Mouse (Mus musculus) regulatory T cell (primary cell): ENCODE data around the gene Atxn2l.
"Not testable (repeated sequence)": the region's sequence is repeated elsewhere in the genome, so short reads cannot be mapped to it uniquely, and the experiment has no call there.

ENCODE experiments used
- in situ Hi-C: fragments of 300-600 bp; cut with MboI, MseI; formaldehyde crosslinking; loops from one replicate; pipeline ENCODE4 v1.15.1; 2025; ENCODE audit warnings: high pct_unique_total_duplicates

Atxn2l gene

GRCm38 (mm10) chr7:126491973-126492372, 11.3 kb downstream of the Atxn2l start:
- in situ Hi-C loops = no loop called here

DNA sequence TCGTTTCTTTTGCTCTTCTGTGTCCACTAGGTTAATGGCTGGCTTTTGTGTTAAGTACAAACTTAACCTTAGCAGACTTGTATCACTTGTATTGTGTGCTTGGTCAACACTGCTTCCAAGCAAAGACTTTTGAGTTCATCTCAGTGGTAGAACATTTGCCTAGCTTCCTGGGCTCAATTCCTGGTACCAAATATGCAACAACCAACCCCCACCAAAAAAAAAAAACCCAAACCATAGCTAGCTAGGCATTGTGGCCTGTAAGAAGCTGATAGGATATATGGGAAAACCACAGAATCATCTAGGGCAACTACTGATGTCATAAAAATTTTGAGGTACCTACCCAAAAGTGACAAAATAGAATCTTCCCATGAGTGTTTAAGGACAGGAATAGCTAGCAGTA, 12.2 kb downstream of the Atxn2l start:
- in situ Hi-C loops = no loop called here

DNA sequence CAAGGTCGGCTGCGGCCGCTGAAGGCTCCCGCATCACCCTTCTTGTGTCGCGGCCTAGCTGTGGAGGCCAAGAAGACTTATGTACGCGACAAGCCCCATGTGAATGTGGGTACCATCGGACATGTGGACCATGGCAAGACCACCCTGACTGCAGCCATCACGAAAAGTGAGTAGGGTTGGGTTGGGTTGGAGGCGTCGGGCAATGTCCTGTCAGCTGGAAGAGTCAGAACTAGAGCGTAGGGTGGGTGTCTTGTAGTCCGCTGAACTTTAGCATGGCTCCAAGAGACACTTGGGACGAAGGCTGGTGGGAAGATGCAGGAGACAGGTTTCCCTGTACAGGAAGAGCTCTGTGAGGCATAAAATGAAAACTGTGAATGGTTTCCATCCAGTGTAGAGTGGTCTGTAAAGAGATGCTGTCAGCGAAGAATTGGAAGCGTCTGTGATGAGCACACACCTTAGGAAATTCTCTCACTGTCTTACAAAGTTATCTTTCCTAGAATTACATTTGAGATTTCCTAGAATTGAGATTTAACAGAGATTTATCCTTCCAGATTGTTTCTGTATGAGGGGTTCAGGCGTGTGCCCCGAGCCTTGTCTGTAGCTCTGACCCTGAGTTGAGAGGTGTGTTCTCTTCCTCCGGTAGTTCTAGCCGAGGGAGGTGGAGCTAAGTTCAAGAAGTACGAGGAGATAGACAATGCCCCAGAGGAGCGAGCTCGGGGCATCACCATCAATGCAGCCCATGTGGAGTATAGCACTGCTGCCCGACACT, 15.4 kb downstream of the Atxn2l start:
- in situ Hi-C loops = not testable (repeated sequence)

DNA sequence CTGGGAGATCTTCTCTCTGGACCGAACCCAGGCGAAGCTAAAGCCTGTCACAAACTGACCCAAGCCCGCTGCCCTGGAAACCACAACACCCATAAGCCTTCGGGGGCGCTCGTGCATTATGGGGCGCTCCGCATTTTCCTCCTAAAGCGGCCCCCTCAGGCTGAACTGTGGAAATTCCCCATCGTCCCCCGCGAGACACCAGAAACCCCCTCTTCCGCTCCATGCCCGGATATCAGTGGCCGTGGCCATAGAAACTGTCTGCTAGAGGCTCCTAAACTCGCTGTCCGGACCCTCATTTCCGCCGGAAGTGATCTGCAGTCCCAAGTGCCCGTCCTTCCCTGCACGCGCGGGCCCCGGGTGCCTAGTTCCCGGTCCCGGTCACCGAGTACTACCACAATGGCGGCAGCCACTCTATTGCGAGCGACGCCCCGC, 16.2 kb downstream of the Atxn2l start, which contains the start of gene Tufm:
Gene Tufm (plus strand): TSS at position 310 of the 432 bp plus-strand sequence.
- in situ Hi-C loops = no loop called here

DNA sequence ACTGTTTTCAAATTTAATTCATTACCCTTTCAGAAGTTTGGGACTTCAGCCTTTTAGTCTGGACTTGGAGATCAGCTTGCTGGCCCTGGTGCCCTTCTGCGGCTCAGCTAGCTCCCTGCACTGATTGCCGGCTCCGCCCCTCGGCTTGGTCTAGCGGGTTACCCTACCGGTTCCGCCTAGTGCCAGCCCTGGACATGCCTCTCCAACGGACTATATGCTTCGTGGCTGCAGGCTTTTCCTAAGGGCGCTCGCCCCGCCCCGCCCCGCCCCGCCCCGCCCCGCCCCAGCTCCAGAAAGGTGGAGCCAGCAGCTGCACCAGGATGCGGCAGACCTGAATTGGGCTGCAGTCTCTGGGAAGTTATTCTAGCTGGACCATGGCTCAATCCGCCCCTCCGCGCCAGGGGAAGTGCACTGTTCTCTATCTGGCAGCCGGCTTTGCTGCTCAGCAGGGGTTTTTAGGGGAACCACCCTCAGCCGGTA, 20.8 kb downstream of the Atxn2l start:
- in situ Hi-C loops = no loop called here

GRCm38 (mm10) chr7:126481699-126482098, 21.5 kb downstream of the Atxn2l start:
- in situ Hi-C loops = no loop called here

DNA sequence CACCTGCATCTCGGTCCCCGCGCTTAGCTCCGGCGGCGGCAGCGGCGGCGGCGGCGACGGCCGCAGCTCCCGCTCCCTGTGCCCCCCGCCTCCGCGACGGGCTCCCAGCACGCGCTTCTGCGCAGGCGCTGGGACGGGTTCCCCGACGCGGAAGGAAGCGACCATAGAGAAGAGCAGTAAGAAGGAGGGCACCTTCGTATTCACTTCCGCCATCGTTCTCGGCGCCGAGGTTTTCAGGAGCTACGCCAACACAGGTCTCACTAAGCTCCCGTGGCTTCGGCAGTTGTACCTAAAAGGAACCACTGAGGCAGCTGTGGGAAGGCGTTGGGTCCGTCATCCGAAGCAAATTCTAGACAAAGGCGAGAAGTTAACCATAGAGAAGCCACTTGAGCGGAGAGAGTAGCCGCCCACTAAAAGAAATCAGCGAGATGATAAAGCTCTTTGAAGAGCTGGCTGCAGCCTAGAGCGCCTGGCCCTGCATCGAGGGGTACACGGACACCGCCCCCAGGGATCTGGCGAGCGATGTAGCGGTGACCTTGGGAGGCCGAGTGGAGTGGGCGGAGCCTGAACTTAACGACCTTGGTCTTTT, 28.1 kb downstream of the Atxn2l start, which contains the start of gene Sh2b1:
Gene Sh2b1 (minus strand): TSS at position 432 of the 589 bp plus-strand sequence.
- in situ Hi-C loops = loop anchor here (5.0 kb wide), 1 partner anchor 78 kb away; the partner anchor contains the start of gene Nfatc2ip

GRCm38 (mm10) chr7:126474486-126474955, 28.7 kb downstream of the Atxn2l start:
- in situ Hi-C loops = loop anchor here (5.0 kb wide), 1 partner anchor 77 kb away; the partner anchor contains the start of gene Nfatc2ip

GRCm38 (mm10) chr7:126473470-126474086, 29.7 kb downstream of the Atxn2l start:
- in situ Hi-C loops = loop anchor here (5.0 kb wide), 1 partner anchor 76 kb away; the partner anchor contains the start of gene Nfatc2ip

DNA sequence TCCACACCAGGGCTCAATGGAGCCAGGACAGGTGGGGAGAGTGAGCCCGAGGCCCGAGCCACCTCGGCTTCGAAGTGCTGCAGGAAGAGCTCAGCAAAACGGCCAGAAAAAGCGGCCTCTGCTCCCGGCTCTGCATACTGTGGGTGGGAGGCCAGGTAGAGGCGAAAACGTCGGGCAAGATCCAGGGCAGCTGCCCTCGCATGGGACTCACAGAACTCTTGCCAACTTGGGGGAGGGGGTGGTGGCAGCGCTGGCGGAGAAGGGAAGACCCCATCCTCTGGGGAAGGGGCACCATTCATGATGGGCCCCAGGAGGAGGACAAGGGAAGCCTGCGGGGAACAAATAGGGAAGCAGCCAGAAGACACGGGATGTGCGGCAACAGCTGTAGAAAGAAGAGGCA, 30.5 kb downstream of the Atxn2l start:
- in situ Hi-C loops = loop anchor here (5.0 kb wide), 1 partner anchor 75 kb away; the partner anchor contains the start of gene Nfatc2ip

DNA sequence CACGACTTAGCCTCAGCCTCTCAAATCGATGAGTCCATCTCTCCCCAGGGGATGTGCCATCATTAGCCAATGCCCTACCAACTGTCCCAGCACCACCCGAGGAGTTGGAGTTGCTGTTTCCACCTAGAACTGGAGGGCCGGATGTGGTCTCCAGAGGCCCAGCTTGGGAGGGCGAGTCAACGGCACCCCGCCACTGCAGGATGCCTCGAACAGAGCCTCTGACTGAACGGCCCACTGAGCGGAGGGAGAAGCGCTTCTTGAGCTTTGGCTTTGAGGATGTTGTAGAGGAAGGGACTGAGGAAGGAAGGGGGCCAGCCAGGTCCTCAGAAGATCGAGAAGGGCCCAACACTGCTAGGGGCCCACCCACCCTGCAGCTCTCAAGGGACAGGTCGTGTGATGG, 30.9 kb downstream of the Atxn2l start:
- in situ Hi-C loops = loop anchor here (5.0 kb wide), 1 partner anchor 75 kb away; the partner anchor contains the start of gene Nfatc2ip

DNA sequence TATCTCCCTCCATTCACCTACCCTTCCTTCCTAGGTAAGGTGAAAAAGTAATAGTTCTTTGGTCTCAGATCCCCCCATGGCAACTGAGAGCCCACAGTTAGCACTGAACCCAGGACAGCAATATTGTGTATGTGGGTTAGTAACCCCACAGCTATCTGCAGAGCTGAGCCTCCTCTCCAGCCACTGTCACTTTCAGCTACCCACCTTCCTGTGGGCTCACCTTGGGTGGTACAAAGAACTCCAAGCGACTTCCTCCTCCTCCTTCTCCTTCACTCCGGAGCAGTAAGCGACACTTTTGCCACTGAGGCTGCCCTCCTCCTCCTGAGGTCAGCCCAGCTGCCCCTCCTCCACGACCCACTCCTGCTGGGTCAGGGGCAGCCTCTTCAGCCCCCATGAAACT, 31.4 kb downstream of the Atxn2l start:
- in situ Hi-C loops = loop anchor here (5.0 kb wide), 1 partner anchor 75 kb away; the partner anchor contains the start of gene Nfatc2ip

DNA sequence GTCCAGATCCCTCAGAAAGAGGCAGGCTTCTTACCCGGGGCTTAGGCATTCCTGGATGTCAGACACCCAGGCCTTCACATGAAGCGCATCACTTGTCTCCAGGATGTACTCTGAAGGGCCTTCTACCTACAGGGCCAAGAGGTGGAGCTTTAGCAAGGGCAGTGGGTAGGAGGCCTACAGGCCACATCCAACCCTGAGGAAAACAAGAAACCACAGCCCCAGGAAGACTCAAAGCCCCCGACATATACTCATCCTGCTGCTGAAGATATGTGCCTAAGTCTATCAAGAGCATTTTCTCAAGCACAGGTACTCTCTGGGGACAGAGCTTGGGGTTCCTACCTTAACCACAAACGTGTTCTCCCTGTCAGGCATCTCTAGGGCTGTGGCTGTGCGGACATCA, 31.9 kb downstream of the Atxn2l start:
- in situ Hi-C loops = loop anchor here (5.0 kb wide), 1 partner anchor 74 kb away; the partner anchor contains the start of gene Nfatc2ip

- in situ Hi-C loops = loop anchor here (5.0 kb wide), 1 partner anchor 73 kb away; the partner anchor contains the start of gene Nfatc2ip
These were observed 33.2 kb downstream of the Atxn2l start for GRCm38 (mm10) chr7:126470077-126470476.

DNA sequence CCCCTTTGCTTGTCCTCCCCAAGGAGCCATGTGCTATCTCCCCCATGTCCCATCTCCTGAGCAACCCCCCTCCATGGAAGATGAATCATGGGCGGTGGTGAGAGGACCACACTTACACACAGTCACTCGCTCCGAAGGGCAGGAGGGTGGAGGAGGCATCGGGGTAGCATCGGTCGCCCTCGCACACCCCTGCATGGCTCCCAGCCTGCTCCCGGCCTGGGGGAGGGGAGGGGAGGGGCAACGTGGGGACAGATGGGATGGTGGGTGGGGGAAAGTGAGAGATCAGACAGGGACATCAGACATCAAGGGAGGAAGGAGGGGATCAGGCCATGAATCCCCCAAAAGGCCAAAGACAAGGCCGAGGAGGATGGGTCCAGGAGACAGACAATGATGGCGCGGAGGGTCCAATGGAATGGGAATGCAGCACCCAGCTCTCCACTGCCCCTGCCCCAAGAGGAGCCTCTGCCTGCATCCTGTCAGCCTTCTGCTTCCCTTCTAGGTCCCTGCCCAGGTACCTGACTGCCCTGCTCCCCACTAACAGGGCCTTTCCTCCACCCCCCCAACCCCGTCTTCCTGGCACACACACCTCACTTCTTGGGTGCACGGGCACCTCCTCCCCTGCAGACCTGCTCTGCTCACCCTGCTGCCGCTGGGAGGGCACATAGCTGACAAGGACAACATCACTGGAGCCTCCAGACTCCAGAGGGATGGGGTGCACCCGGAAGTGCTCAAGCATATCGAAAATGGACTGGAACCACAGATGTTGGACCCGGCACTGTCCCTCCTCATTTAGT, 35.2 kb downstream of the Atxn2l start:
- in situ Hi-C loops = no loop called here

DNA sequence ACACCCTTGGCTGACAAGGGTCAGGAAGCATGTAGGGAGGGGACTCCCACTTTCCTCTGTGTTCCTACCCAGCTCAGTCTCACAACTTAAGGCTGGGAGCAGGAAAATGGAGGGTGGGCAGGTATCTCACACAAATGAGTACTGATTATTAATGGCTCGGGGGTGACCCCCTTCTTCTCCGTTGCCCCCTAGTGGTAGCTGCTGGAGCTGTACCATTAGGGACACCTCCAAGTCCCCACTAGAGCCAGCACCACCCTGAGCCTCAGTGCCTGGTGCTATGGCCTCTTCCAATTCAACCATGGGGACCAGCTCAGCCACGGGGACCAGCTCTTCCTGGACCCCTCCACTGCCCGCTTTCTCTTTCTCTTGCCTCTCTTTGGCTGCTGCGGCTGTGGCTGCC, 36.0 kb downstream of the Atxn2l start:
- in situ Hi-C loops = no loop called here

- in situ Hi-C loops = no loop called here
These were observed 36.5 kb downstream of the Atxn2l start for GRCm38 (mm10) chr7:126466707-126467106.

GRCm38 (mm10) chr7:126466116-126466515, 37.1 kb downstream of the Atxn2l start:
- in situ Hi-C loops = no loop called here

GRCm38 (mm10) chr7:126465246-126466030, 37.8 kb downstream of the Atxn2l start:
- in situ Hi-C loops = no loop called here

DNA sequence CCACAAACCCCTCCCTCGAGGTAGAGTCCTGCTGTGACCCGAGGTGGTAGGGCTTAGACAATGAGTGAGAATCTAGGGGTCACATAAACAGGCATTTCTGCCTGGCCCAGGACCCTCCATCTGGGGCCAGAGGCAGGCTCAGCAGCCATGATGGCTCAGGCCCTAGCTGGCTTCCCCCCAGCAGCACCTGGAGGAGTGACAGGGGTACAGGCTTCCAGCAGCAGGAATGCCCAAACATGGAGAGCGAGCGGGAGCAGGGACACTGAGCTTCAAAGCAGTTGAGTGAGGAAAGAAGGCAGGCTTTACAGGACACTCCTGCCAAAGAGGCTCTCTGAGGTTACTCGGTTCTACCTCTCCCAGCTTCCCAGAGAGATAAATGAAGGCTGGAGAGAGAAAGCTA, 38.4 kb downstream of the Atxn2l start:
- in situ Hi-C loops = no loop called here
